In genomic region chr9:31151050-31151449, GRCm38 (mm10) we compare ENCODE assay signal across 10 mouse cellular contexts. TPM values are rescaled to one million over a fixed set of nuclear protein-coding genes. Genes with fewer than 3 reads are reported as not detected.
DNase-seq lines count a peak whose midpoint lies in the region; ATAC-seq and TF ChIP-seq lines count a peak whose summit lies in the region.
"Had no signal": no experiment of that assay in that cellular context is flagged by ENCODE, and none has a peak within 500 bp of the region (broad histone marks: within the 10 kb centered on the region; RNA-seq: fewer than 3 reads in every experiment).

No protein-coding gene starts in this region.

- WGBS in cerebellum, adult 2 months: 71% methylated on average over 2 of the region's 2 CpGs
- WGBS in lung, adult 2 months: 67% methylated on average over 2 of the region's 2 CpGs

- H3K27me3 ChIP-seq in cerebellum, adult 2 months (ENCODE audit: control insufficient read depth, insufficient read depth, low read length): no peaks in the 10 kb centered on the region
- H3K27me3 ChIP-seq: forebrain, embryonic 15.5 days; limb, embryonic 15.5 days had no signal

- no peak for ATAC-seq in cerebellum, adult (ENCODE audit: insufficient number of reproducible peaks, low FRiP score, low TSS enrichment)

- H3K4me3 ChIP-seq in cerebellum, adult 2 months (replicated peaks; ENCODE audit: insufficient read depth, low read depth, low read length): no peak overlapping the region
- H3K4me3 ChIP-seq in lung, adult 2 months (replicated peaks; ENCODE audit: extremely low read depth, low read depth, low read length): no peak overlapping the region
- H3K4me3 ChIP-seq: forebrain, embryonic 15.5 days; limb, embryonic 15.5 days had no signal

- TF ChIP-seq CTCF in cerebellum, adult 2 months (IDR thresholded peaks at IDR 0.05; ENCODE audit: borderline replicate concordance, insufficient read depth, low read depth, low read length): peak; percentile 20; the same call in 1 of the 2 replicates
- TF ChIP-seq CTCF in lung, adult 2 months (IDR thresholded peaks at IDR 0.05; ENCODE audit: insufficient read depth, low read length): peak; percentile 14; the same call in 1 of the 2 replicates

- peak in 1 of 2 experiments; percentile 27 for DNase-seq in cerebellum, adult 2 months
- no peak for DNase-seq in cerebellum, postnatal 25 days
- no peak for DNase-seq in lung, adult 2 months
- DNase-seq in lung, postnatal 4 days: no peak
- peak; percentile 18 for DNase-seq in fibroblast of lung, adult 2 months (ENCODE audit: low read depth)
- peak; percentile 72 for DNase-seq in retina, postnatal 1 day
- no peak for DNase-seq in frontal cortex, postnatal 14 days (ENCODE audit: low spot score in 2 of 2)

- no peaks in the 10 kb centered on the region for H3K4me1 ChIP-seq in cerebellum, adult 2 months (ENCODE audit: control insufficient read depth, insufficient read depth, low read length)
- no peaks in the 10 kb centered on the region for H3K4me1 ChIP-seq in lung, adult 2 months (ENCODE audit: control insufficient read depth, insufficient read depth, low read length)
- H3K4me1 ChIP-seq: forebrain, embryonic 15.5 days; limb, embryonic 15.5 days had no signal

- no peak for TF ChIP-seq POLR2A in cerebellum, adult 2 months (IDR thresholded peaks at IDR 0.05; ENCODE audit: borderline replicate concordance, insufficient read depth, low read length)
- TF ChIP-seq POLR2A in lung, adult 2 months (IDR thresholded peaks at IDR 0.05; ENCODE audit: borderline replicate concordance, extremely low read depth, low read depth, low read length): no peak

- no peak overlapping the region for H3K27ac ChIP-seq in cerebellum, adult 2 months (ENCODE audit: insufficient read depth, low read length)
- H3K27ac ChIP-seq: forebrain, embryonic 15.5 days; limb, embryonic 15.5 days had no signal

RNA-seq across cellular contexts. Expression of gene St14, which starts 19.4 kb away (rescaled TPM):
- polyA plus RNA-seq in cerebellum, adult 2 months (2012; rRNA removed): 1.2 and 1.4 TPM in 2 replicates
- polyA plus RNA-seq in lung, adult 2 months (2012; rRNA removed): 42.5 and 47.2 TPM in 2 replicates

Comparison
In these comparisons a context has a peak if more than half of its experiments do, and no peak if none do; other contexts are left out.
1. DNase-seq: peak in fibroblast of lung, adult 2 months (single experiment) and retina, postnatal 1 day (single experiment); none in cerebellum, postnatal 25 days (0 of 2), lung, adult 2 months (single experiment), lung, postnatal 4 days (0 of 2) and frontal cortex, postnatal 14 days (0 of 2).
2. RNA of gene St14, which starts 19.4 kb away (polyA plus RNA-seq): 42.5 to 47.2 TPM in lung, adult 2 months; 1.2 to 1.4 TPM in cerebellum, adult 2 months; every median in the first group is over 10 times any median in the second.